Comparison of ENCODE assay signal across 20 mouse cellular contexts in genomic region chr1:158700147-158700546, GRCm38 (mm10).
"Had no signal": no experiment of that assay in that cellular context is flagged by ENCODE, and none has a peak within 500 bp of the region (broad histone marks: within the 10 kb centered on the region; RNA-seq: fewer than 3 reads in every experiment).

No protein-coding gene starts in this region.

- H3K27ac ChIP-seq: liver, embryonic 13.5 days; liver, embryonic 15.5 days; midbrain, embryonic 10.5 days; midbrain, embryonic 12.5 days; neural tube, embryonic 13.5 days; neural tube, embryonic 15.5 days had no signal

- H3K4me2 ChIP-seq: liver, embryonic 11.5 days; liver, embryonic 13.5 days; liver, embryonic 15.5 days; midbrain, embryonic 12.5 days; neural tube, embryonic 13.5 days; neural tube, embryonic 15.5 days had no signal

- H3K27me3 ChIP-seq: liver, embryonic 13.5 days; liver, embryonic 15.5 days; midbrain, embryonic 12.5 days; neural tube, embryonic 13.5 days; neural tube, embryonic 15.5 days had no signal

- H3K36me3 ChIP-seq: liver, embryonic 13.5 days; liver, embryonic 15.5 days; midbrain, embryonic 10.5 days; midbrain, embryonic 12.5 days; neural tube, embryonic 13.5 days; neural tube, embryonic 15.5 days had no signal

- DNase-seq: liver; liver, embryonic 13.5 days; liver, postnatal 0 days; midbrain, embryonic 14.5 days; retina, postnatal 1 day; right cerebral cortex, adult 18-20 months; right cerebral cortex, postnatal 25 days; right cerebral cortex, postnatal 4 days; spleen, adult 18-20 months; thymus, adult 18-20 months; thymus, postnatal 14 days; thymus, postnatal 36 days had no signal

- ATAC-seq: liver, postnatal 0 days; midbrain, embryonic 16.5 days had no signal

- H3K9ac ChIP-seq: liver, embryonic 13.5 days; liver, embryonic 15.5 days; liver, postnatal 0 days; midbrain, embryonic 12.5 days; neural tube, embryonic 13.5 days; neural tube, embryonic 15.5 days had no signal

- H3K4me3 ChIP-seq: liver, embryonic 13.5 days; liver, embryonic 15.5 days; midbrain, embryonic 10.5 days; midbrain, embryonic 12.5 days; myocyte; neural tube, embryonic 13.5 days; neural tube, embryonic 15.5 days had no signal

- H3K9me3 ChIP-seq: liver, embryonic 13.5 days; liver, embryonic 15.5 days; midbrain, embryonic 10.5 days; midbrain, embryonic 12.5 days; neural tube, embryonic 13.5 days; neural tube, embryonic 15.5 days had no signal

- H3K4me1 ChIP-seq: liver, embryonic 13.5 days; liver, embryonic 15.5 days; midbrain, embryonic 10.5 days; midbrain, embryonic 12.5 days; neural tube, embryonic 13.5 days; neural tube, embryonic 15.5 days had no signal
